Mouse (Mus musculus) forebrain, postnatal 0 days (tissue): ENCODE data around the gene Ift140. TPM values are rescaled to one million over a fixed set of nuclear protein-coding genes. Genes with fewer than 3 reads are reported as not detected.

Experiments
- ATAC-seq: fragments of 200-750 bp; cut with Nextera tagmentation; 2 replicates; pipeline ENCODE4 v1.8.0; 2017; ENCODE audit warnings: mild to moderate bottlenecking, moderate library complexity
- DNase-seq: peaks from one replicate; pipeline ENCODE4 v3.0.0-alpha.2; 2015
- H3K27ac ChIP-seq: fragments of 300-500 bp; sonication (generic); 2 replicates; pipeline ENCODE4 v1.5.1; 2014; ENCODE audit warnings: low read depth, mild to moderate bottlenecking, antibody characterized with exemption, low read length, moderate library complexity, mixed read lengths
- H3K27me3 ChIP-seq: fragments of 300-500 bp; sonication (generic); 2 replicates; pipeline ENCODE4 v1.6.1; 2014; ENCODE audit warnings: mild to moderate bottlenecking, low read length, mixed read lengths; ENCODE audit not compliant: insufficient read depth
- H3K36me3 ChIP-seq: fragments of 300-500 bp; sonication (generic); 2 replicates; pipeline ENCODE4 v1.6.1; 2014; ENCODE audit warnings: mild to moderate bottlenecking, moderate library complexity; ENCODE audit not compliant: insufficient read depth
- H3K4me1 ChIP-seq: fragments of 300-500 bp; sonication (generic); 2 replicates; pipeline ENCODE4 v1.6.1; 2014; ENCODE audit warnings: antibody characterized with exemption; ENCODE audit not compliant: insufficient read depth
- H3K4me2 ChIP-seq: fragments of 300-500 bp; sonication (generic); 2 replicates; pipeline ENCODE4 v1.6.1; 2014; ENCODE audit warnings: low read depth, mild to moderate bottlenecking, moderate library complexity
- H3K4me3 ChIP-seq: fragments of 300-500 bp; sonication (generic); 2 replicates; pipeline ENCODE4 v1.5.1; 2014; ENCODE audit warnings: low read depth, low read length, mixed read lengths
- H3K9ac ChIP-seq: fragments of 300-500 bp; sonication (generic); 2 replicates; pipeline ENCODE4 v1.6.1; 2014; ENCODE audit warnings: mild to moderate bottlenecking
- H3K9me3 ChIP-seq: fragments of 300-500 bp; sonication (generic); 2 replicates; pipeline ENCODE4 v1.6.1; 2016; ENCODE audit warnings: low read length
- CTCF ChIP-seq: sonication (generic); IDR thresholded peaks from 2 replicates; pipeline ENCODE4 v1.5.1; 2016; ENCODE audit warnings: antibody characterized with exemption, control low read depth, low read depth
- WGBS: fragments of 180-500 bp; shearing (Covaris S2); extraction: QIAGEN DNeasy Blood & Tissue Kit; methylation state at CpG from one replicate; pipeline ENCODE4 v1.1.7; 2014; 5-methylcytosine and 5-hydroxymethylcytosine counted together
- polyA plus RNA-seq: library from polyadenylated mRNA; unstranded; fragments of >200 nt; fragmentation: Nextera tagmentation; extraction: Ambion mirVana; gene quantifications from 2 replicates; pipeline ENCODE4 v1.2.1, GENCODE M21; 2015
- total RNA-seq: library from RNA; depleted of rRNA; stranded (reverse); fragments of >200 nt; gene quantifications from 2 replicates; pipeline ENCODE4 v1.2.3, GENCODE M21; 2014; rRNA removed

Gene Ift140
- total and polyA plus RNA-seq, 2 experiments from 2014 or later = 15.2 to 31.8 TPM

DNA sequence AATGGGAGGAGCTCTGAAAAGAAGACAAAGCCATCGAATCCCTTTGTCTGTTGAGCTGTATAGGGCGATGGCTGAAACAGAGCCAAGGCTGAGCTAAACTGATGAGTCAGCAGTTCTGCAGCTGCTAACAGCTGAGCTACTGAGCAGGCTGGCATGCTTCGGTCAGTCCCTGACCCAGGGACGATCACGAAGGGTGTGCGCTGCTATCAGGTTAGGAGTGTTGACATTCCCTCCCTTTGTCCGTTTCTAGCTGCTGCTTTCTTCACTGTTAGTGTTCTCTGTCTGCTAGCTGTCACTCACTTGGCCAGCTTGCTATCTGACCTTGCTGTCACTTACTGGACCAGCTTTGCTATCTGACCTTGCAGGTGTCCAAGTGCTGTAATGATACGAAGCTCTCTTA lies 111.2 kb downstream of the Ift140 start:
- TF ChIP-seq CTCF = no peak
- no peak overlapping the region for H3K9ac ChIP-seq
- ATAC-seq (no peak), DNase-seq (peak; percentile 19)
- no peak overlapping the region for H3K4me3 ChIP-seq
- WGBS = 66% methylated on average over 8 of the region's 8 CpGs
- H3K27me3 ChIP-seq = no peaks in the 10 kb centered on the region
- H3K27ac ChIP-seq = no peak overlapping the region
- H3K9me3 ChIP-seq = no peaks in the 10 kb centered on the region
- no peaks in the 10 kb centered on the region for H3K4me1 ChIP-seq
- H3K36me3 ChIP-seq = no peaks in the 10 kb centered on the region
- H3K4me2 ChIP-seq = no peak overlapping the region

DNA sequence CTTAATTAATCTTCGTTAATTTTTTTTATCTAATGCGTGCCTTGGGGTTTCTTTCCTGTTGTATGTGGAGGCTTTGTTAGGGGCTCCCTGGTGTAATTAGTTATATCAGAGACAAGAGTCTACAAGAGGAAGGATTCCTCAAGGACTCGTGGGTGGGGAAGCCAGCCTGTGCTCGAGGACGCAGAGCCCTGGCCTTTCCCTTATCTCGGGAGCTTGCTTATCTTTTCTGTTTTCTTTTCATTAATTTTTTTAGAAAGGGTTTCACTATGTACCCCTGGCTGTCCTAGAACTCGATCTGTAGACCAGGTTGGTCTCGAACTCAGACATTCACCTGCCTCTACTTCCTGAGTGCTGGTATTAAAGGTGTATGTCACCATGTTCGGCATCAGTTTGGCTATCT lies 111.8 kb downstream of the Ift140 start:
- ATAC-seq = no peak
- no peak for DNase-seq
- no peaks in the 10 kb centered on the region for H3K4me1 ChIP-seq
- no peak overlapping the region for H3K4me2 ChIP-seq
- H3K36me3 ChIP-seq = no peaks in the 10 kb centered on the region
- H3K27me3 ChIP-seq = no peaks in the 10 kb centered on the region
- no peak overlapping the region for H3K9ac ChIP-seq
- H3K4me3 ChIP-seq = no peak overlapping the region
- H3K27ac ChIP-seq = no peak overlapping the region
- no peaks in the 10 kb centered on the region for H3K9me3 ChIP-seq
- no peak for TF ChIP-seq CTCF
- WGBS = 71% methylated on average over 9 of the region's 9 CpGs

DNA sequence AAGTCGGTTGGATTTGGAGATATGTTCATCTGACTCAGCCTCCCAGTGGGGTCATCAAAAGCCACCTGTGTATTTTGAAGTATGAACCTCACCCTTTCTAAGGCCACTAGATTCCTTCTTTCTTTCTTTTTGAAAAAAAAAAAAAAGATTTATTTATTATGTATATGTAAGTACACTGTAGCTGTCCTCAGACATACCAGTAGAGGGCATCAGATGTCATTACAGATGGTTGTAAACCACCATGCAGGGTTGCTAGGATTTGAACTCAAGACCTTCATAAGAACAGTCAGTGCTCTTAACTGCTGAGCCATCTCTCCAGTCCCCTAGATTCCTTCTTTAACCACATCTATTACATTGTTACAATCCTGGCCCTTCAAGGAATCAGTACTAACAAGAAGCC lies 114.2 kb downstream of the Ift140 start:
- DNase-seq = no peak
- 91% methylated on average over 1 of the region's 1 CpGs for WGBS
- Histone ChIP-seq H3K27me3 (no peaks in the 10 kb centered on the region), H3K9ac (no peak overlapping the region), H3K9me3 (no peaks in the 10 kb centered on the region), H3K4me3 (no peak overlapping the region), H3K4me1 (peaks cover 9% of the 10 kb centered on the region; the same call in 1 of the 2 replicates), H3K27ac (no peak overlapping the region), H3K36me3 (no peaks in the 10 kb centered on the region), H3K4me2 (no peak overlapping the region)
- no peak for ATAC-seq
- TF ChIP-seq CTCF = no peak

GRCm38 (mm10) chr17:25133275-25133698 lies 117.4 kb downstream of the Ift140 start, which contains the start of gene Clcn7:
Gene Clcn7, plus strand, starts transcription at chr17:25133391.
- Histone ChIP-seq H3K36me3 (peaks cover 9% of the 10 kb centered on the region; the same call in 1 of the 2 replicates), H3K27me3 (no peaks in the 10 kb centered on the region), H3K4me2 (peak within 1 kb of the TSS; percentile 72), H3K4me1 (peaks cover 9% of the 10 kb centered on the region; the same call in 1 of the 2 replicates), H3K27ac (peak within 1 kb of the TSS; percentile 73), H3K9me3 (no peaks in the 10 kb centered on the region), H3K4me3 (peak within 1 kb of the TSS; percentile 95), H3K9ac (peak within 1 kb of the TSS; percentile 81)
- no peak for TF ChIP-seq CTCF
- WGBS = 0% methylated on average over 40 of the region's 40 CpGs
- DNase-seq (peak; percentile 93), ATAC-seq (peak; percentile 98)

- no peaks in the 10 kb centered on the region for H3K27me3 ChIP-seq
- peaks cover 9% of the 10 kb centered on the region; the same call in 1 of the 2 replicates for H3K36me3 ChIP-seq
- DNase-seq (no peak), ATAC-seq (no peak)
- H3K27ac ChIP-seq = no peak overlapping the region
- 86% methylated on average over 6 of the region's 6 CpGs for WGBS
- no peaks in the 10 kb centered on the region for H3K9me3 ChIP-seq
- no peak for TF ChIP-seq CTCF
- no peak overlapping the region for H3K4me2 ChIP-seq
- H3K9ac ChIP-seq = no peak overlapping the region
- no peak overlapping the region for H3K4me3 ChIP-seq
- H3K4me1 ChIP-seq = peaks cover 9% of the 10 kb centered on the region; the same call in 1 of the 2 replicates
These were observed 119.7 kb downstream of the Ift140 start for GRCm38 (mm10) chr17:25135622-25136021.

GRCm38 (mm10) chr17:25138803-25139202 lies 122.9 kb downstream of the Ift140 start:
- H3K27me3 ChIP-seq = no peaks in the 10 kb centered on the region
- peaks cover 9% of the 10 kb centered on the region; the same call in 1 of the 2 replicates for H3K4me1 ChIP-seq
- H3K4me2 ChIP-seq = no peak overlapping the region
- no peak overlapping the region for H3K27ac ChIP-seq
- H3K36me3 ChIP-seq = peaks cover 9% of the 10 kb centered on the region; the same call in 1 of the 2 replicates
- DNase-seq (no peak), ATAC-seq (no peak)
- WGBS = 94% methylated on average over 1 of the region's 1 CpGs
- TF ChIP-seq CTCF = no peak
- H3K4me3 ChIP-seq = no peak overlapping the region
- no peaks in the 10 kb centered on the region for H3K9me3 ChIP-seq
- H3K9ac ChIP-seq = no peak overlapping the region

- DNase-seq = no peak
- H3K9me3 ChIP-seq = no peaks in the 10 kb centered on the region
- no peak overlapping the region for H3K9ac ChIP-seq
- no peaks in the 10 kb centered on the region for H3K4me1 ChIP-seq
- WGBS = 74% methylated on average over 4 of the region's 4 CpGs
- no peak overlapping the region for H3K4me2 ChIP-seq
- no peak for ATAC-seq
- peaks cover 18% of the 10 kb centered on the region for H3K36me3 ChIP-seq
- H3K27me3 ChIP-seq = no peaks in the 10 kb centered on the region
- H3K4me3 ChIP-seq = no peak overlapping the region
- no peak overlapping the region for H3K27ac ChIP-seq
- TF ChIP-seq CTCF = peak; percentile 53
These were observed 124.1 kb downstream of the Ift140 start for GRCm38 (mm10) chr17:25139960-25140359.

Other genes starting within 250 kb of the Ift140 start
- gene Meiob, start 211.8 kb upstream of the Ift140 start, total RNA-seq = not detected in 2 replicates
- 0.08 and 0.15 TPM in 2 replicates for gene Meiob, start 211.8 kb upstream of the Ift140 start, polyA plus RNA-seq
- gene Hagh, start 175.9 kb upstream of the Ift140 start, total RNA-seq = 62.0 and 62.8 TPM in 2 replicates
- 61.6 and 66.6 TPM in 2 replicates for gene Hagh, start 175.9 kb upstream of the Ift140 start, polyA plus RNA-seq
- gene Fahd1, start 165.7 kb upstream of the Ift140 start, total RNA-seq = 15.1 and 16.6 TPM in 2 replicates
- 13.5 and 15.6 TPM in 2 replicates for gene Fahd1, start 165.7 kb upstream of the Ift140 start, polyA plus RNA-seq
- gene Igfals, start 150.1 kb upstream of the Ift140 start, total RNA-seq = 0.48 TPM in 1 of 2 replicates, not detected in the other
- 0.18 TPM in 1 of 2 replicates, not detected in the other for gene Igfals, start 150.1 kb upstream of the Ift140 start, polyA plus RNA-seq
- gene Nubp2, start 129.7 kb upstream of the Ift140 start, total RNA-seq = 40.5 and 50.6 TPM in 2 replicates
- 67.3 and 80.1 TPM in 2 replicates for gene Nubp2, start 129.7 kb upstream of the Ift140 start, polyA plus RNA-seq
- gene Spsb3, start 129.4 kb upstream of the Ift140 start, total RNA-seq = 75.7 and 91.0 TPM in 2 replicates
- gene Spsb3, start 129.4 kb upstream of the Ift140 start, polyA plus RNA-seq = 89.8 and 97.8 TPM in 2 replicates
- gene Eme2, start 121.0 kb upstream of the Ift140 start, total RNA-seq = 35.6 and 36.6 TPM in 2 replicates
- gene Eme2, start 121.0 kb upstream of the Ift140 start, polyA plus RNA-seq = 14.7 and 17.9 TPM in 2 replicates
- 39.5 and 45.5 TPM in 2 replicates for gene Mrps34, start 121.0 kb upstream of the Ift140 start, total RNA-seq
- gene Mrps34, start 121.0 kb upstream of the Ift140 start, polyA plus RNA-seq = 128 and 138 TPM in 2 replicates
- gene Nme3, start 119.6 kb upstream of the Ift140 start, total RNA-seq = 60.1 and 75.7 TPM in 2 replicates
- 74.7 and 81.0 TPM in 2 replicates for gene Nme3, start 119.6 kb upstream of the Ift140 start, polyA plus RNA-seq
- 128 and 151 TPM in 2 replicates for gene Mapk8ip3, start 79.1 kb upstream of the Ift140 start, total RNA-seq
- gene Mapk8ip3, start 79.1 kb upstream of the Ift140 start, polyA plus RNA-seq = 50.3 and 65.1 TPM in 2 replicates
- 52.3 and 64.7 TPM in 2 replicates for gene Jpt2, start 55.4 kb upstream of the Ift140 start, total RNA-seq
- gene Jpt2, start 55.4 kb upstream of the Ift140 start, polyA plus RNA-seq = 46.2 and 58.4 TPM in 2 replicates
- 16.2 and 21.5 TPM in 2 replicates for gene Cramp1l, start 297 bp upstream of the Ift140 start, total RNA-seq
- 1.9 and 2.9 TPM in 2 replicates for gene Cramp1l, start 297 bp upstream of the Ift140 start, polyA plus RNA-seq
- gene Tmem204, start 67.5 kb downstream of the Ift140 start, total RNA-seq = 9.0 and 11.9 TPM in 2 replicates
- gene Tmem204, start 67.5 kb downstream of the Ift140 start, polyA plus RNA-seq = 10.3 and 10.6 TPM in 2 replicates
- gene Telo2, start 99.9 kb downstream of the Ift140 start, total RNA-seq = 51.9 and 92.2 TPM in 2 replicates
- 32.4 and 35.6 TPM in 2 replicates for gene Telo2, start 99.9 kb downstream of the Ift140 start, polyA plus RNA-seq
- gene Ptx4, start 104.7 kb downstream of the Ift140 start, total RNA-seq = 1.2 TPM in 1 of 2 replicates, not detected in the other
- gene Ptx4, start 104.7 kb downstream of the Ift140 start, polyA plus RNA-seq = 0.20 and 0.54 TPM in 2 replicates
- 29.2 and 33.1 TPM in 2 replicates for gene Clcn7, start 117.3 kb downstream of the Ift140 start, total RNA-seq
- gene Clcn7, start 117.3 kb downstream of the Ift140 start, polyA plus RNA-seq = 14.8 and 19.0 TPM in 2 replicates
- 0.05 TPM in 1 of 2 replicates, not detected in the other for gene Ccdc154, start 146.4 kb downstream of the Ift140 start, total RNA-seq
- gene Ccdc154, start 146.4 kb downstream of the Ift140 start, polyA plus RNA-seq = not detected in 2 replicates
- not detected in 2 replicates for gene Gm38655, start 159.4 kb downstream of the Ift140 start, total RNA-seq
- gene Gm38655, start 159.4 kb downstream of the Ift140 start, polyA plus RNA-seq = not detected in 2 replicates
- gene BC003965, start 168.5 kb downstream of the Ift140 start, total RNA-seq = 23.7 and 24.2 TPM in 2 replicates
- 30.8 and 32.8 TPM in 2 replicates for gene BC003965, start 168.5 kb downstream of the Ift140 start, polyA plus RNA-seq
- gene Unkl, start 172.3 kb downstream of the Ift140 start, total RNA-seq = 21.6 and 22.8 TPM in 2 replicates
- 7.6 and 11.6 TPM in 2 replicates for gene Unkl, start 172.3 kb downstream of the Ift140 start, polyA plus RNA-seq
- gene Gnptg, start 224.0 kb downstream of the Ift140 start, total RNA-seq = 91.3 and 109 TPM in 2 replicates
- gene Gnptg, start 224.0 kb downstream of the Ift140 start, polyA plus RNA-seq = 119 and 121 TPM in 2 replicates
- gene Tsr3, start 224.1 kb downstream of the Ift140 start, total RNA-seq = 56.6 and 62.0 TPM in 2 replicates
- gene Tsr3, start 224.1 kb downstream of the Ift140 start, polyA plus RNA-seq = 70.0 and 78.6 TPM in 2 replicates
- gene Baiap3, start 240.3 kb downstream of the Ift140 start, total RNA-seq = 30.2 and 70.8 TPM in 2 replicates
- 8.2 and 16.2 TPM in 2 replicates for gene Baiap3, start 240.3 kb downstream of the Ift140 start, polyA plus RNA-seq